Mouse (Mus musculus) 3T3-L1 (cell line): ENCODE results near the gene Gm42669.

Experiments
- DNase-seq: peaks from one replicate; pipeline ENCODE4 v3.0.0-alpha.2; 2015; ENCODE audit warnings: low read depth, low spot score

Gene Gm42669

GRCm38 (mm10) chr5:107521386-107521785 is 14.0 kb downstream of the Gm42669 start:
- no peak for DNase-seq

- no peak for DNase-seq
Measured at GRCm38 (mm10) chr5:107521897-107522296, 14.5 kb downstream of the Gm42669 start.

GRCm38 (mm10) chr5:107524281-107524680 is 16.9 kb downstream of the Gm42669 start:
- no peak for DNase-seq

GRCm38 (mm10) chr5:107528856-107529255 is 21.4 kb downstream of the Gm42669 start:
- peak; percentile 9 for DNase-seq

- DNase-seq = no peak
Measured at GRCm38 (mm10) chr5:107533590-107533989, 26.2 kb downstream of the Gm42669 start.

GRCm38 (mm10) chr5:107534581-107534980 is 27.2 kb downstream of the Gm42669 start, which contains the start of gene 1700028K03Rik:
Gene 1700028K03Rik, plus strand, starts transcription at chr5:107534709.
- DNase-seq = no peak

- DNase-seq = no peak
Measured at GRCm38 (mm10) chr5:107541696-107542095, 34.3 kb downstream of the Gm42669 start.

- no peak for DNase-seq
Measured at GRCm38 (mm10) chr5:107545927-107546326, 38.5 kb downstream of the Gm42669 start.

GRCm38 (mm10) chr5:107547955-107548354 is 40.5 kb downstream of the Gm42669 start:
- DNase-seq = no peak

- DNase-seq = no peak
Measured at GRCm38 (mm10) chr5:107548444-107548843, 41.0 kb downstream of the Gm42669 start.

- no peak for DNase-seq
Measured at GRCm38 (mm10) chr5:107554336-107554735, 46.9 kb downstream of the Gm42669 start.

- no peak for DNase-seq
Measured at GRCm38 (mm10) chr5:107556969-107557368, 49.5 kb downstream of the Gm42669 start.

- no peak for DNase-seq
Measured at GRCm38 (mm10) chr5:107569148-107569547, 61.7 kb downstream of the Gm42669 start.

- peak; percentile 85 for DNase-seq
Measured at GRCm38 (mm10) chr5:107597301-107598077, 90.1 kb downstream of the Gm42669 start, which contains the start of the genes Rpap2 and Glmn. Gene Rpap2, plus strand, starts transcription at chr5:107597373. Gene Glmn, minus strand, starts transcription at chr5:107597888.

GRCm38 (mm10) chr5:107598380-107598779 is 91.0 kb downstream of the Gm42669 start:
- DNase-seq = peak; percentile 20

- peak; percentile 87 for DNase-seq
Measured at GRCm38 (mm10) chr5:107611224-107611623, 103.8 kb downstream of the Gm42669 start.

GRCm38 (mm10) chr5:107617986-107618385 is 110.6 kb downstream of the Gm42669 start:
- no peak for DNase-seq

GRCm38 (mm10) chr5:107621327-107621726 is 113.9 kb downstream of the Gm42669 start:
- no peak for DNase-seq
